18 mouse cellular contexts compared by ENCODE assay signal in the genomic region with DNA sequence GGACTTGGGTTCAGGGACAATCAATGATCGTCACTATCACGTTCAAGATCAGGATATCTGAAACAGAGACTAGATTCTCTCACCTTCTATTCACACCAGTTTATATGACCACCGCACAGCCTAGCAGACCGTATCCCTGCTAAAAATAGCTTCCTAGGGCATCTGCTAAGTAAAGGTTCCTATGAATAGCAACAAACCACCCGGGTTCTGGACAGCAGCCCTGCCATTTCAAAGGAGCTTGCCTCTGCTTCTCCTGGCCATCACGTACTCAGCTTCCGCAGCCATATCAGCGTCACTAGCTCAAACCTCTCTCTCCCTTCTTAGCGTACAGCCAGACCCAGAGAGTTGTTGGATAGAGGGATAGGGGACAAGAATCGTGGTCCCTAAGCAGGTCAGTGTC. TPM values are rescaled to one million over a fixed set of nuclear protein-coding genes. Genes with fewer than 3 reads are reported as not detected.
DNase-seq lines count a peak whose midpoint lies in the region; ATAC-seq and TF ChIP-seq lines count a peak whose summit lies in the region.
"Had no signal": no experiment of that assay in that cellular context is flagged by ENCODE, and none has a peak within 500 bp of the region (broad histone marks: within the 10 kb centered on the region; RNA-seq: fewer than 3 reads in every experiment).

No protein-coding gene starts in this region.

- H3K9ac ChIP-seq in embryonic facial prominence, embryonic 14.5 days (ENCODE audit: low read depth, low read length), result no peak overlapping the region
- peak overlapping the region; percentile 62; the same call in 1 of the 2 replicates for H3K9ac ChIP-seq in heart, embryonic 13.5 days
- H3K9ac ChIP-seq: hindbrain, embryonic 13.5 days; liver, embryonic 12.5 days; neural tube, embryonic 13.5 days had no signal

- peak; percentile 8 for DNase-seq in embryonic facial prominence, embryonic 14.5 days (ENCODE audit: low spot score)
- DNase-seq in embryonic facial prominence, embryonic 10.5 days (ENCODE audit: low spot score), result no peak
- peak; percentile 59 for DNase-seq in heart, postnatal 4 days
- no peak for DNase-seq in urinary bladder, postnatal 10 days (ENCODE audit: low spot score)
- no peak for DNase-seq in frontal cortex, postnatal 36 days (ENCODE audit: low spot score in 2 of 2)
- no peak for DNase-seq in lung, adult 2 months
- no peak for DNase-seq in Muller cell, postnatal 12 days (ENCODE audit: inconsistent ontology term)
- DNase-seq: adrenal gland, postnatal 10 days; cerebellum, postnatal 10 days had no signal

- no peak for TF ChIP-seq POLR2A in lung, adult 2 months (IDR thresholded peaks at IDR 0.05; ENCODE audit: borderline replicate concordance, extremely low read depth, low read depth, low read length)

- H3K4me3 ChIP-seq in embryonic facial prominence, embryonic 14.5 days (ENCODE audit: low read depth, low read length), result no peak overlapping the region
- H3K4me3 ChIP-seq in embryonic facial prominence, embryonic 10.5 days, result no peak overlapping the region
- H3K4me3 ChIP-seq in heart, embryonic 13.5 days, result peak overlapping the region; percentile 9; the same call in 1 of the 2 replicates
- no peak overlapping the region for H3K4me3 ChIP-seq in lung, adult 2 months (replicated peaks; ENCODE audit: extremely low read depth, low read depth, low read length)
- H3K4me3 ChIP-seq: erythroblast, embryonic 14.5 days; hindbrain, embryonic 13.5 days; liver, embryonic 12.5 days; neural tube, embryonic 13.5 days had no signal

- no peaks in the 10 kb centered on the region for H3K36me3 ChIP-seq in embryonic facial prominence, embryonic 14.5 days (ENCODE audit: control insufficient read depth, insufficient read depth, low read length)
- no peaks in the 10 kb centered on the region for H3K36me3 ChIP-seq in embryonic facial prominence, embryonic 10.5 days (replicated peaks)
- no peaks in the 10 kb centered on the region for H3K36me3 ChIP-seq in heart, embryonic 13.5 days
- H3K36me3 ChIP-seq: hindbrain, embryonic 13.5 days; liver, embryonic 12.5 days; neural tube, embryonic 13.5 days had no signal

- no peaks in the 10 kb centered on the region for H3K27me3 ChIP-seq in embryonic facial prominence, embryonic 14.5 days (replicated peaks; ENCODE audit: control insufficient read depth, insufficient read depth, low read length)
- H3K27me3 ChIP-seq in embryonic facial prominence, embryonic 10.5 days (replicated peaks; ENCODE audit: low read depth, poor library complexity, severe bottlenecking), result no peaks in the 10 kb centered on the region
- no peaks in the 10 kb centered on the region for H3K27me3 ChIP-seq in heart, embryonic 13.5 days (replicated peaks)
- H3K27me3 ChIP-seq: hindbrain, embryonic 13.5 days; liver, embryonic 12.5 days; neural tube, embryonic 13.5 days had no signal

- H3K9me3 ChIP-seq in embryonic facial prominence, embryonic 14.5 days (ENCODE audit: control insufficient read depth, low read length), result no peaks in the 10 kb centered on the region
- no peaks in the 10 kb centered on the region for H3K9me3 ChIP-seq in embryonic facial prominence, embryonic 10.5 days
- H3K9me3 ChIP-seq in heart, embryonic 13.5 days, result no peaks in the 10 kb centered on the region
- H3K9me3 ChIP-seq: hindbrain, embryonic 13.5 days; liver, embryonic 12.5 days; neural tube, embryonic 13.5 days had no signal

- H3K27ac ChIP-seq in embryonic facial prominence, embryonic 14.5 days (replicated peaks; ENCODE audit: low read depth, low read length), result no peak overlapping the region
- H3K27ac ChIP-seq in embryonic facial prominence, embryonic 10.5 days (replicated peaks), result no peak overlapping the region
- peak overlapping the region; percentile 88 for H3K27ac ChIP-seq in heart, embryonic 13.5 days (replicated peaks)
- H3K27ac ChIP-seq: hindbrain, embryonic 13.5 days; liver, embryonic 12.5 days; neural tube, embryonic 13.5 days had no signal

- peaks cover 19% of the 10 kb centered on the region for H3K4me1 ChIP-seq in embryonic facial prominence, embryonic 14.5 days (ENCODE audit: control insufficient read depth, insufficient read depth, low read length)
- H3K4me1 ChIP-seq in embryonic facial prominence, embryonic 10.5 days, result peaks cover 15% of the 10 kb centered on the region
- peaks cover 48% of the 10 kb centered on the region for H3K4me1 ChIP-seq in heart, embryonic 13.5 days
- H3K4me1 ChIP-seq in lung, adult 2 months (ENCODE audit: control insufficient read depth, insufficient read depth, low read length), result no peaks in the 10 kb centered on the region
- H3K4me1 ChIP-seq: hindbrain, embryonic 13.5 days; liver, embryonic 12.5 days; neural tube, embryonic 13.5 days had no signal

- ATAC-seq in embryonic facial prominence, embryonic 14.5 days (ENCODE audit: low read depth), result no peak
- no peak for ATAC-seq in heart, embryonic 13.5 days (ENCODE audit: extremely low read depth, insufficient number of reproducible peaks, low FRiP score, low TSS enrichment)
- ATAC-seq: liver, embryonic 12.5 days; lung, postnatal 0 days had no signal

- H3K4me2 ChIP-seq in embryonic facial prominence, embryonic 14.5 days (ENCODE audit: low read depth, low read length), result no peak overlapping the region
- peak overlapping the region; percentile 50 for H3K4me2 ChIP-seq in heart, embryonic 13.5 days
- H3K4me2 ChIP-seq: hindbrain, embryonic 13.5 days; liver, embryonic 12.5 days; neural tube, embryonic 13.5 days had no signal

- no peak for TF ChIP-seq CTCF in lung, adult 2 months (IDR thresholded peaks at IDR 0.05; ENCODE audit: insufficient read depth, low read length)

- WGBS in embryonic facial prominence, embryonic 14.5 days, result 78% methylated on average over 10 of the region's 10 CpGs
- 92% methylated on average over 10 of the region's 10 CpGs for WGBS in embryonic facial prominence, embryonic 10.5 days
- 43% methylated on average over 10 of the region's 10 CpGs for WGBS in heart, embryonic 13.5 days
- WGBS in lung, adult 2 months, result 57% methylated on average over 10 of the region's 10 CpGs

RNA-seq across cellular contexts. Expression of a gene that starts 0.7 kb away (rescaled TPM):
- 6.4 and 17.7 TPM in 2 replicates for polyA plus RNA-seq in embryonic facial prominence, embryonic 14.5 days (2014; fragmentation: Nextera tagmentation; extraction: Ambion mirVana)
- not detected in 2 replicates for polyA plus RNA-seq in embryonic facial prominence, embryonic 10.5 days (2016; fragmentation: Nextera tagmentation; extraction: Ambion mirVana)
- 13.4 and 14.6 TPM in 2 replicates for polyA plus RNA-seq in heart, embryonic 13.5 days (2015; fragmentation: Nextera tagmentation; extraction: Ambion mirVana)
- 100 to 1,000 TPM; 279 to 301 TPM for total RNA-seq in heart, postnatal 4 days (2021)
- 13.5 and 28.5 TPM in 2 replicates for polyA plus RNA-seq in lung, adult 2 months (2012; rRNA removed)
- total RNA-seq: left cerebral cortex, postnatal 36 days; megakaryocyte-erythroid progenitor cell, adult 5-6 weeks had no signal
- polyA plus RNA-seq: erythroblast, embryonic 14.5 days; liver, embryonic 12.5 days; thymus, postnatal 0 days had no signal

Comparison
In these comparisons a context has a peak if more than half of its experiments do, and no peak if none do; other contexts are left out.
1. DNase-seq: peak in embryonic facial prominence, embryonic 14.5 days (single experiment) and heart, postnatal 4 days (single experiment); none in embryonic facial prominence, embryonic 10.5 days (single experiment), urinary bladder, postnatal 10 days (single experiment), frontal cortex, postnatal 36 days (0 of 2), lung, adult 2 months (single experiment) and Muller cell, postnatal 12 days (single experiment).